Mouse (Mus musculus): ENCODE data around the gene Agpat4.

DNA sequence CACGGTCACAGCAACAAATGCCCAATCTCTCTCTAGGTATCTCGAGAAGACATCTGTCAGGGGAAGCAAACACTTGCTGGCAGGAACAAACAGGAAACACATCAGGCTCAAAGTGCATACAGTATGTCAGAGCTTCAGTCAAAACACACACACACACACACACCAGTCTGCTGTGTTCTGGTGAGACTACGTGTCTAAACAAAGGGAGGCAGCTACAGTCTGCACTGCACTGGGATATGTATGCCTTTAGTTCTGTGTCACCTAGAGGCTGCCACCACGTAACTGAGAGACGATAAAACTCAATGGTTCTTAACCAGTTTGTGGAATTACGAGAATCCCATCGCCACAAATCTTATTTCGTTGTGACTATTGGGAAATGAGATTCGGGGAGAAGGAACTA lies 111.3 kb downstream of the Agpat4 start:
- TF ChIP-seq CTCF (IDR thresholded peaks at IDR 0.05; ENCODE audit: borderline replicate concordance, extremely low read depth, insufficient read depth, insufficient read length) = no peak
- TF ChIP-seq POLR2A (IDR thresholded peaks at IDR 0.05; ENCODE audit: borderline replicate concordance, extremely low read depth, insufficient read depth, insufficient read length, poor library complexity, severe bottlenecking) = no peak

Data from brain, embryonic 14.5 days (tissue).